ENCODE assay signal across 7 mouse cellular contexts in genomic region chr17:72918053-72918452, GRCm38 (mm10). TPM values are rescaled to one million over a fixed set of nuclear protein-coding genes. Genes with fewer than 3 reads are reported as not detected.
DNase-seq lines count a peak whose midpoint lies in the region; ATAC-seq and TF ChIP-seq lines count a peak whose summit lies in the region.

Gene Lbh (plus strand): TSS chr17:72918305.

- peak within 1 kb of the TSS; percentile 41 for H3K27ac ChIP-seq in embryonic facial prominence, embryonic 11.5 days (replicated peaks; ENCODE audit: low read depth, low read length)
- peak within 1 kb of the TSS; percentile 98 for H3K27ac ChIP-seq in heart, adult 2 months
- peak within 1 kb of the TSS; percentile 86 for H3K27ac ChIP-seq in limb, embryonic 12.5 days
- peak within 1 kb of the TSS; percentile 96 for H3K27ac ChIP-seq in midbrain, embryonic 14.5 days (replicated peaks; ENCODE audit: low read depth, low read length)

- H3K36me3 ChIP-seq in embryonic facial prominence, embryonic 11.5 days (replicated peaks; ENCODE audit: control insufficient read depth, insufficient read depth, low read depth, low read length), result no peaks in the 10 kb centered on the region; the same call in 1 of the 2 replicates
- H3K36me3 ChIP-seq in heart, adult 2 months (ENCODE audit: control insufficient read depth, insufficient read depth, low read length), result peaks cover 14% of the 10 kb centered on the region
- H3K36me3 ChIP-seq in limb, embryonic 12.5 days, result peaks cover 17% of the 10 kb centered on the region; the same call in 1 of the 2 replicates
- peaks cover 20% of the 10 kb centered on the region for H3K36me3 ChIP-seq in midbrain, embryonic 14.5 days (ENCODE audit: control insufficient read depth, insufficient read depth, low read length)

- H3K79me2 ChIP-seq in heart, adult 2 months (replicated peaks; ENCODE audit: control insufficient read depth, insufficient read depth, low read length), result peaks cover 3% of the 10 kb centered on the region; the same call in 1 of the 2 replicates

- peak within 1 kb of the TSS; percentile 84 for H3K9ac ChIP-seq in embryonic facial prominence, embryonic 11.5 days (replicated peaks; ENCODE audit: low read length)
- H3K9ac ChIP-seq in heart, adult 2 months (ENCODE audit: low read depth, low read length), result peak within 1 kb of the TSS; percentile 95
- H3K9ac ChIP-seq in limb, embryonic 12.5 days (replicated peaks), result peak within 1 kb of the TSS; percentile 87
- peak within 1 kb of the TSS; percentile 93 for H3K9ac ChIP-seq in midbrain, embryonic 14.5 days (replicated peaks; ENCODE audit: low read length)

- H3K4me2 ChIP-seq in embryonic facial prominence, embryonic 11.5 days (ENCODE audit: low read depth, low read length), result peak within 1 kb of the TSS; percentile 88
- H3K4me2 ChIP-seq in limb, embryonic 12.5 days, result peak within 1 kb of the TSS; percentile 89
- peak within 1 kb of the TSS; percentile 66 for H3K4me2 ChIP-seq in midbrain, embryonic 14.5 days (ENCODE audit: low read length)

- peaks cover 2% of the 10 kb centered on the region; the same call in 1 of the 2 replicates for H3K27me3 ChIP-seq in embryonic facial prominence, embryonic 11.5 days (ENCODE audit: control insufficient read depth, insufficient read depth, low read length)
- H3K27me3 ChIP-seq in heart, adult 2 months (ENCODE audit: control insufficient read depth, insufficient read depth, low read length), result no peaks in the 10 kb centered on the region
- peaks cover 10% of the 10 kb centered on the region for H3K27me3 ChIP-seq in limb, embryonic 12.5 days
- H3K27me3 ChIP-seq in midbrain, embryonic 14.5 days (ENCODE audit: control insufficient read depth, insufficient read depth, low read length), result no peaks in the 10 kb centered on the region

- peak; percentile 88 for ATAC-seq in embryonic facial prominence, embryonic 11.5 days (replicated peaks; ENCODE audit: insufficient number of reproducible peaks, low FRiP score, low TSS enrichment, low read depth)
- ATAC-seq in limb, embryonic 12.5 days (ENCODE audit: insufficient number of reproducible peaks, insufficient read depth, low FRiP score, low TSS enrichment, low read depth), result peak; percentile 80
- ATAC-seq in midbrain, embryonic 14.5 days (ENCODE audit: low FRiP score, low TSS enrichment), result peak; percentile 92

- no peak for TF ChIP-seq CTCF in heart, adult 2 months (IDR thresholded peaks at IDR 0.05)

- 0% methylated on average over 35 of the region's 35 CpGs for WGBS in embryonic facial prominence, embryonic 11.5 days
- WGBS in heart, adult 2 months, result under 1% methylated on average over 35 of the region's 35 CpGs
- under 1% methylated on average over 35 of the region's 35 CpGs for WGBS in limb, embryonic 12.5 days
- under 1% methylated on average over 35 of the region's 35 CpGs for WGBS in midbrain, embryonic 14.5 days

- H3K4me1 ChIP-seq in embryonic facial prominence, embryonic 11.5 days (ENCODE audit: control insufficient read depth, insufficient read depth, low read length), result no peaks in the 10 kb centered on the region; the same call in 1 of the 2 replicates
- peaks cover 1% of the 10 kb centered on the region; the same call in 1 of the 2 replicates for H3K4me1 ChIP-seq in heart, adult 2 months (ENCODE audit: control insufficient read depth, insufficient read depth, low read length)
- peaks cover 36% of the 10 kb centered on the region for H3K4me1 ChIP-seq in limb, embryonic 12.5 days (replicated peaks)
- peaks cover 33% of the 10 kb centered on the region for H3K4me1 ChIP-seq in midbrain, embryonic 14.5 days (ENCODE audit: control insufficient read depth, insufficient read depth, low read length)

- peak; percentile 65; the same call in 1 of the 2 replicates for TF ChIP-seq EP300 in heart, adult 2 months (IDR thresholded peaks at IDR 0.05; ENCODE audit: insufficient read depth, low read depth, low read length)

- intact Hi-C loops in heart, adult 2 months (cut with DNase I), result loop anchor here (2.0 to 5.0 kb wide), 4 partner anchors 81 to 169 kb away; partner anchors contain the start of gene Ypel5

- peak; percentile 100 for TF ChIP-seq POLR2A in heart, adult 2 months (IDR thresholded peaks at IDR 0.05; ENCODE audit: insufficient read depth, low read depth, low read length)

- peak; percentile 97 for DNase-seq in adrenal gland, postnatal 25 days
- peak; percentile 94 for DNase-seq in embryonic facial prominence, embryonic 11.5 days (ENCODE audit: low spot score)
- peak; percentile 97 to 98 for DNase-seq in heart, adult 2 months
- peak; percentile 86 to 91 for DNase-seq in kidney, adult 8-10 months
- DNase-seq in midbrain, embryonic 14.5 days, result peak; percentile 97
- peak; percentile 80 for DNase-seq in spleen, adult 12 weeks (ENCODE audit: low spot score)

- no peaks in the 10 kb centered on the region for H3K9me3 ChIP-seq in embryonic facial prominence, embryonic 11.5 days (replicated peaks; ENCODE audit: control insufficient read depth, low read length)
- no peaks in the 10 kb centered on the region for H3K9me3 ChIP-seq in limb, embryonic 12.5 days
- no peaks in the 10 kb centered on the region for H3K9me3 ChIP-seq in midbrain, embryonic 14.5 days (ENCODE audit: control insufficient read depth, low read length)

- peak within 1 kb of the TSS; percentile 68 for H3K4me3 ChIP-seq in embryonic facial prominence, embryonic 11.5 days (ENCODE audit: low read depth, low read length)
- peak within 1 kb of the TSS; percentile 88 for H3K4me3 ChIP-seq in heart, adult 2 months
- H3K4me3 ChIP-seq in limb, embryonic 12.5 days (replicated peaks), result peak within 1 kb of the TSS; percentile 68
- H3K4me3 ChIP-seq in midbrain, embryonic 14.5 days (replicated peaks; ENCODE audit: low read depth, low read length), result peak within 1 kb of the TSS; percentile 75

RNA-seq across cellular contexts. Expression of gene Lbh, which starts in this region (rescaled TPM):
- total RNA-seq in adrenal gland, postnatal 25 days (2021), result 24.9 and 26.2 TPM in 2 replicates
- 4.7 and 4.9 TPM in 2 replicates for polyA plus RNA-seq in embryonic facial prominence, embryonic 11.5 days (2014; fragmentation: Nextera tagmentation; extraction: Ambion mirVana)
- total RNA-seq in heart, adult 2 months (2021), result 100 to 1,000 TPM; 354 to 451 TPM
- 522 and 708 TPM in 2 replicates for polyA plus RNA-seq in heart, adult 2 months (2012; rRNA removed)
- 2.4 and 2.7 TPM in 2 replicates for polyA plus RNA-seq in limb, embryonic 12.5 days (2016; fragmentation: Nextera tagmentation; extraction: Ambion mirVana)
- 8.9 and 12.3 TPM in 2 replicates for polyA plus RNA-seq in midbrain, embryonic 14.5 days (2014; fragmentation: Nextera tagmentation; extraction: Ambion mirVana)

Comparison
In these comparisons a context has a peak if more than half of its experiments do, and no peak if none do; other contexts are left out.
1. Peak in every context shown above with its lines: DNase-seq, ATAC-seq, H3K4me3 ChIP-seq and H3K27ac ChIP-seq.
2. RNA of gene Lbh (total RNA-seq): 354 to 451 TPM in heart, adult 2 months; 24.9 to 26.2 TPM in adrenal gland, postnatal 25 days; every median in the first group is over 10 times any median in the second.
3. RNA of gene Lbh (polyA plus RNA-seq): 522 to 708 TPM in heart, adult 2 months; 8.9 to 12.3 TPM in midbrain, embryonic 14.5 days, 4.7 to 4.9 TPM in embryonic facial prominence, embryonic 11.5 days and 2.4 to 2.7 TPM in limb, embryonic 12.5 days; every median in the first group is over 10 times any median in the second.
4. H3K27ac ChIP-seq: peak in every context shown above with its lines; median percentile 98 in heart, adult 2 months; 96 in midbrain, embryonic 14.5 days; 86 in limb, embryonic 12.5 days; 41 in embryonic facial prominence, embryonic 11.5 days.